Comparison of ENCODE assay signal across 16 mouse cellular contexts in genomic region chr17:36982253-36983155, GRCm38 (mm10). TPM values are rescaled to one million over a fixed set of nuclear protein-coding genes. Genes with fewer than 3 reads are reported as not detected.
DNase-seq lines count a peak whose midpoint lies in the region; ATAC-seq and TF ChIP-seq lines count a peak whose summit lies in the region.
"Had no signal": no experiment of that assay in that cellular context is flagged by ENCODE, and none has a peak within 500 bp of the region (broad histone marks: within the 10 kb centered on the region; RNA-seq: fewer than 3 reads in every experiment).

No protein-coding gene starts in this region.

- no peak overlapping the region for H3K4me3 ChIP-seq in limb, embryonic 12.5 days (replicated peaks)
- H3K4me3 ChIP-seq in limb, embryonic 10.5 days, result no peak overlapping the region
- no peak overlapping the region for H3K4me3 ChIP-seq in limb, embryonic 14.5 days (replicated peaks; ENCODE audit: low read length)
- no peak overlapping the region for H3K4me3 ChIP-seq in forebrain, embryonic 12.5 days (replicated peaks)
- H3K4me3 ChIP-seq in liver, embryonic 11.5 days (ENCODE audit: low read depth, low read length), result no peak overlapping the region
- H3K4me3 ChIP-seq: liver, embryonic 13.5 days had no signal

- ATAC-seq in limb, embryonic 12.5 days (ENCODE audit: insufficient number of reproducible peaks, insufficient read depth, low FRiP score, low TSS enrichment, low read depth), result no peak
- peak; percentile 43 for ATAC-seq in CD4-positive, CD25-positive, alpha-beta regulatory T cell, adult 4 months
- peak; percentile 33 for ATAC-seq in common myeloid progenitor, adult 5-6 weeks (replicated peaks; ENCODE audit: low read depth, poor library complexity, severe bottlenecking)
- no peak for ATAC-seq in limb, embryonic 14.5 days (ENCODE audit: low FRiP score, low read depth)
- no peak for ATAC-seq in forebrain, embryonic 12.5 days (ENCODE audit: low FRiP score)
- no peak for ATAC-seq in liver, embryonic 11.5 days (replicated peaks; ENCODE audit: low FRiP score)

- DNase-seq in limb, embryonic 10.5 days (ENCODE audit: low spot score), result no peak
- DNase-seq in limb, embryonic 14.5 days (ENCODE audit: low spot score), result peak; percentile 10
- DNase-seq in spleen, postnatal 10 days (ENCODE audit: low spot score in 2 of 2), result no peak
- no peak for DNase-seq in liver, embryonic 11.5 days (ENCODE audit: low spot score)
- DNase-seq: cerebellum, postnatal 36 days; gastrocnemius, postnatal 14 days; heart, postnatal 14 days; liver, embryonic 13.5 days; spleen, adult 18-20 months had no signal

- peak overlapping the region; percentile 49 for H3K4me2 ChIP-seq in limb, embryonic 12.5 days
- H3K4me2 ChIP-seq in limb, embryonic 14.5 days (replicated peaks; ENCODE audit: low read depth, low read length, severe bottlenecking), result no peak overlapping the region
- no peak overlapping the region for H3K4me2 ChIP-seq in forebrain, embryonic 12.5 days
- H3K4me2 ChIP-seq in liver, embryonic 11.5 days, result no peak overlapping the region

- H3K9ac ChIP-seq in limb, embryonic 12.5 days (replicated peaks), result no peak overlapping the region
- H3K9ac ChIP-seq in limb, embryonic 14.5 days (ENCODE audit: low read depth, low read length, severe bottlenecking), result no peak overlapping the region
- no peak overlapping the region for H3K9ac ChIP-seq in forebrain, embryonic 12.5 days
- H3K9ac ChIP-seq in liver, embryonic 11.5 days (ENCODE audit: low read depth, low read length), result no peak overlapping the region
- H3K9ac ChIP-seq: liver, embryonic 13.5 days had no signal

- peaks cover 11% of the 10 kb centered on the region for H3K27me3 ChIP-seq in limb, embryonic 12.5 days
- H3K27me3 ChIP-seq in limb, embryonic 10.5 days (ENCODE audit: low read depth, poor library complexity, severe bottlenecking), result peaks cover 12% of the 10 kb centered on the region
- H3K27me3 ChIP-seq in limb, embryonic 14.5 days (ENCODE audit: control insufficient read depth, insufficient read depth, low read length), result peaks cover 2% of the 10 kb centered on the region; the same call in 1 of the 2 replicates
- peaks cover 17% of the 10 kb centered on the region for H3K27me3 ChIP-seq in forebrain, embryonic 12.5 days
- H3K27me3 ChIP-seq in liver, embryonic 11.5 days (replicated peaks; ENCODE audit: control insufficient read depth, insufficient read depth, low read length), result peaks cover 16% of the 10 kb centered on the region
- H3K27me3 ChIP-seq: CH12.LX had no signal

- no peak for TF ChIP-seq POLR2A in limb, embryonic 14.5 days (IDR thresholded peaks at IDR 0.05; ENCODE audit: borderline replicate concordance, extremely low read depth, insufficient read depth, insufficient read length)

- no peaks in the 10 kb centered on the region for H3K9me3 ChIP-seq in limb, embryonic 12.5 days
- H3K9me3 ChIP-seq in limb, embryonic 10.5 days (replicated peaks), result no peaks in the 10 kb centered on the region
- no peaks in the 10 kb centered on the region for H3K9me3 ChIP-seq in limb, embryonic 14.5 days (ENCODE audit: control insufficient read depth, low read length)
- H3K9me3 ChIP-seq in forebrain, embryonic 12.5 days, result no peaks in the 10 kb centered on the region
- no peaks in the 10 kb centered on the region for H3K9me3 ChIP-seq in liver, embryonic 11.5 days (ENCODE audit: control insufficient read depth, low read length)
- H3K9me3 ChIP-seq: liver, embryonic 13.5 days had no signal

- peaks cover 12% of the 10 kb centered on the region for H3K4me1 ChIP-seq in limb, embryonic 12.5 days (replicated peaks)
- peaks cover 21% of the 10 kb centered on the region for H3K4me1 ChIP-seq in limb, embryonic 10.5 days
- H3K4me1 ChIP-seq in limb, embryonic 14.5 days (ENCODE audit: control insufficient read depth, insufficient read depth, low read length), result no peaks in the 10 kb centered on the region; the same call in 1 of the 2 replicates
- peaks cover 13% of the 10 kb centered on the region for H3K4me1 ChIP-seq in forebrain, embryonic 12.5 days
- no peaks in the 10 kb centered on the region for H3K4me1 ChIP-seq in liver, embryonic 11.5 days (replicated peaks; ENCODE audit: control insufficient read depth, insufficient read depth, low read length)

- 26% methylated on average over 5 of the region's 5 CpGs for WGBS in limb, embryonic 12.5 days
- 18% methylated on average over 5 of the region's 5 CpGs for WGBS in limb, embryonic 10.5 days
- WGBS in limb, embryonic 14.5 days, result 29% methylated on average over 5 of the region's 5 CpGs
- 23% methylated on average over 5 of the region's 5 CpGs for WGBS in forebrain, embryonic 12.5 days
- WGBS in liver, embryonic 11.5 days, result 31% methylated on average over 5 of the region's 5 CpGs

- H3K27ac ChIP-seq in limb, embryonic 12.5 days, result no peak overlapping the region
- H3K27ac ChIP-seq in limb, embryonic 10.5 days, result no peak overlapping the region
- H3K27ac ChIP-seq in limb, embryonic 14.5 days (replicated peaks; ENCODE audit: low read depth, low read length), result no peak overlapping the region
- H3K27ac ChIP-seq in forebrain, embryonic 12.5 days, result no peak overlapping the region
- no peak overlapping the region for H3K27ac ChIP-seq in liver, embryonic 11.5 days (ENCODE audit: low read depth, low read length)
- H3K27ac ChIP-seq: kidney, postnatal 0 days; liver, embryonic 13.5 days had no signal

- H3K36me3 ChIP-seq in limb, embryonic 12.5 days, result no peaks in the 10 kb centered on the region
- no peaks in the 10 kb centered on the region for H3K36me3 ChIP-seq in limb, embryonic 10.5 days
- H3K36me3 ChIP-seq in limb, embryonic 14.5 days (ENCODE audit: control insufficient read depth, insufficient read depth, low read length), result no peaks in the 10 kb centered on the region
- H3K36me3 ChIP-seq in forebrain, embryonic 12.5 days (replicated peaks), result no peaks in the 10 kb centered on the region
- no peaks in the 10 kb centered on the region for H3K36me3 ChIP-seq in liver, embryonic 11.5 days (ENCODE audit: control insufficient read depth, insufficient read depth, low read length)
- H3K36me3 ChIP-seq: liver, embryonic 13.5 days had no signal

RNA-seq across cellular contexts. Expression of gene 2410137M14Rik, which starts 1.5 kb away (rescaled TPM):
- not detected in 2 replicates for polyA plus RNA-seq in limb, embryonic 12.5 days (2016; fragmentation: Nextera tagmentation; extraction: Ambion mirVana)
- polyA plus RNA-seq in limb, embryonic 10.5 days (2016; fragmentation: Nextera tagmentation; extraction: Ambion mirVana), result not detected in 2 replicates
- polyA plus RNA-seq in CD4-positive, CD25-positive, alpha-beta regulatory T cell, adult 4 months (2017; shearing (Covaris generic)), result not detected
- total RNA-seq in common myeloid progenitor, adult 5-6 weeks (2017), result not detected in 2 replicates
- polyA plus RNA-seq in limb, embryonic 14.5 days (2012; rRNA removed), result 0.53 and 0.58 TPM in 2 replicates
- not detected in 2 replicates for polyA plus RNA-seq in limb, embryonic 14.5 days (2014; fragmentation: Nextera tagmentation; extraction: Ambion mirVana)
- polyA plus RNA-seq in forebrain, embryonic 12.5 days (2016; fragmentation: Nextera tagmentation; extraction: Ambion mirVana), result not detected in 2 replicates
- polyA plus RNA-seq in liver, embryonic 11.5 days (2014; fragmentation: Nextera tagmentation; extraction: Ambion mirVana), result not detected in 2 replicates
- total RNA-seq: CH12.LX; heart, postnatal 14 days; left cerebral cortex, adult 2 months had no signal
- polyA plus RNA-seq: kidney, postnatal 0 days; liver, embryonic 13.5 days had no signal

RNA-seq across cellular contexts. Expression of gene H2-M5, which starts 6.8 kb away (rescaled TPM):
- 1.4 and 1.9 TPM in 2 replicates for polyA plus RNA-seq in limb, embryonic 12.5 days (2016; fragmentation: Nextera tagmentation; extraction: Ambion mirVana)
- 0.55 and 1.2 TPM in 2 replicates for polyA plus RNA-seq in limb, embryonic 10.5 days (2016; fragmentation: Nextera tagmentation; extraction: Ambion mirVana)
- polyA plus RNA-seq in CD4-positive, CD25-positive, alpha-beta regulatory T cell, adult 4 months (2017; shearing (Covaris generic)), result not detected
- not detected in 2 replicates for total RNA-seq in common myeloid progenitor, adult 5-6 weeks (2017)
- 6.3 and 7.4 TPM in 2 replicates for polyA plus RNA-seq in limb, embryonic 14.5 days (2012; rRNA removed)
- 0.29 and 0.61 TPM in 2 replicates for polyA plus RNA-seq in limb, embryonic 14.5 days (2014; fragmentation: Nextera tagmentation; extraction: Ambion mirVana)
- 1.3 and 1.6 TPM in 2 replicates for polyA plus RNA-seq in forebrain, embryonic 12.5 days (2016; fragmentation: Nextera tagmentation; extraction: Ambion mirVana)
- 0.08 and 0.09 TPM in 2 replicates for polyA plus RNA-seq in liver, embryonic 11.5 days (2014; fragmentation: Nextera tagmentation; extraction: Ambion mirVana)
- total RNA-seq: gastrocnemius, postnatal 14 days had no signal
- polyA plus RNA-seq: liver, embryonic 13.5 days had no signal

RNA-seq across cellular contexts. Expression of gene Zfp57, which starts 18.5 kb away (rescaled TPM):
- 124 and 130 TPM in 2 replicates for polyA plus RNA-seq in limb, embryonic 12.5 days (2016; fragmentation: Nextera tagmentation; extraction: Ambion mirVana)
- polyA plus RNA-seq in limb, embryonic 10.5 days (2016; fragmentation: Nextera tagmentation; extraction: Ambion mirVana), result 69.9 and 92.6 TPM in 2 replicates
- not detected for polyA plus RNA-seq in CD4-positive, CD25-positive, alpha-beta regulatory T cell, adult 4 months (2017; shearing (Covaris generic))
- 1.1 and 2.9 TPM in 2 replicates for total RNA-seq in common myeloid progenitor, adult 5-6 weeks (2017)
- polyA plus RNA-seq in limb, embryonic 14.5 days (2012; rRNA removed), result 140 and 149 TPM in 2 replicates
- polyA plus RNA-seq in limb, embryonic 14.5 days (2014; fragmentation: Nextera tagmentation; extraction: Ambion mirVana), result 85.9 and 86.1 TPM in 2 replicates
- polyA plus RNA-seq in forebrain, embryonic 12.5 days (2016; fragmentation: Nextera tagmentation; extraction: Ambion mirVana), result 193 and 197 TPM in 2 replicates
- 28.3 and 28.8 TPM in 2 replicates for polyA plus RNA-seq in liver, embryonic 11.5 days (2014; fragmentation: Nextera tagmentation; extraction: Ambion mirVana)
- total RNA-seq: CH12.LX had no signal

RNA-seq across cellular contexts. Expression of gene Znrd1as, which starts 24.1 kb away (rescaled TPM):
- polyA plus RNA-seq in limb, embryonic 12.5 days (2016; fragmentation: Nextera tagmentation; extraction: Ambion mirVana), result 7.0 and 7.4 TPM in 2 replicates
- polyA plus RNA-seq in limb, embryonic 10.5 days (2016; fragmentation: Nextera tagmentation; extraction: Ambion mirVana), result 8.9 and 9.5 TPM in 2 replicates
- 1 to 10 TPM; 5.5 to 8.2 TPM for polyA plus RNA-seq in CD4-positive, CD25-positive, alpha-beta regulatory T cell, adult 4 months (2017; shearing (Covaris generic))
- total RNA-seq in common myeloid progenitor, adult 5-6 weeks (2017), result 7.8 and 9.0 TPM in 2 replicates
- 1.8 and 5.9 TPM in 2 replicates for polyA plus RNA-seq in limb, embryonic 14.5 days (2012; rRNA removed)
- 5.8 and 5.9 TPM in 2 replicates for polyA plus RNA-seq in limb, embryonic 14.5 days (2014; fragmentation: Nextera tagmentation; extraction: Ambion mirVana)
- 7.1 and 7.7 TPM in 2 replicates for polyA plus RNA-seq in forebrain, embryonic 12.5 days (2016; fragmentation: Nextera tagmentation; extraction: Ambion mirVana)
- 5.4 and 6.6 TPM in 2 replicates for polyA plus RNA-seq in liver, embryonic 11.5 days (2014; fragmentation: Nextera tagmentation; extraction: Ambion mirVana)

RNA-seq across cellular contexts. Expression of gene Znrd1, which starts 24.1 kb away (rescaled TPM):
- 114 and 115 TPM in 2 replicates for polyA plus RNA-seq in limb, embryonic 12.5 days (2016; fragmentation: Nextera tagmentation; extraction: Ambion mirVana)
- 107 and 114 TPM in 2 replicates for polyA plus RNA-seq in limb, embryonic 10.5 days (2016; fragmentation: Nextera tagmentation; extraction: Ambion mirVana)
- 10 to 100 TPM; 67.9 to 82.1 TPM for polyA plus RNA-seq in CD4-positive, CD25-positive, alpha-beta regulatory T cell, adult 4 months (2017; shearing (Covaris generic))
- 35.6 and 37.3 TPM in 2 replicates for total RNA-seq in common myeloid progenitor, adult 5-6 weeks (2017)
- polyA plus RNA-seq in limb, embryonic 14.5 days (2012; rRNA removed), result 73.7 and 81.6 TPM in 2 replicates
- polyA plus RNA-seq in limb, embryonic 14.5 days (2014; fragmentation: Nextera tagmentation; extraction: Ambion mirVana), result 103 and 108 TPM in 2 replicates
- 79.5 and 86.7 TPM in 2 replicates for polyA plus RNA-seq in forebrain, embryonic 12.5 days (2016; fragmentation: Nextera tagmentation; extraction: Ambion mirVana)
- 55.2 and 62.2 TPM in 2 replicates for polyA plus RNA-seq in liver, embryonic 11.5 days (2014; fragmentation: Nextera tagmentation; extraction: Ambion mirVana)

Comparison
In these comparisons a context has a peak if more than half of its experiments do, and no peak if none do; other contexts are left out.
1. ATAC-seq: peak in CD4-positive, CD25-positive, alpha-beta regulatory T cell, adult 4 months (single experiment) and common myeloid progenitor, adult 5-6 weeks (single experiment); none in limb, embryonic 12.5 days (single experiment), limb, embryonic 14.5 days (single experiment), forebrain, embryonic 12.5 days (single experiment) and liver, embryonic 11.5 days (single experiment).
2. RNA of gene Zfp57, which starts 18.5 kb away (polyA plus RNA-seq): 193 to 197 TPM in forebrain, embryonic 12.5 days, 85.9 to 149 TPM in limb, embryonic 14.5 days, 124 to 130 TPM in limb, embryonic 12.5 days, 69.9 to 92.6 TPM in limb, embryonic 10.5 days and 28.3 to 28.8 TPM in liver, embryonic 11.5 days; not detected in CD4-positive, CD25-positive, alpha-beta regulatory T cell, adult 4 months; every median in the first group is over 10 times any median in the second.